Mouse (Mus musculus): ENCODE data around the gene Kcnh2.

DNA sequence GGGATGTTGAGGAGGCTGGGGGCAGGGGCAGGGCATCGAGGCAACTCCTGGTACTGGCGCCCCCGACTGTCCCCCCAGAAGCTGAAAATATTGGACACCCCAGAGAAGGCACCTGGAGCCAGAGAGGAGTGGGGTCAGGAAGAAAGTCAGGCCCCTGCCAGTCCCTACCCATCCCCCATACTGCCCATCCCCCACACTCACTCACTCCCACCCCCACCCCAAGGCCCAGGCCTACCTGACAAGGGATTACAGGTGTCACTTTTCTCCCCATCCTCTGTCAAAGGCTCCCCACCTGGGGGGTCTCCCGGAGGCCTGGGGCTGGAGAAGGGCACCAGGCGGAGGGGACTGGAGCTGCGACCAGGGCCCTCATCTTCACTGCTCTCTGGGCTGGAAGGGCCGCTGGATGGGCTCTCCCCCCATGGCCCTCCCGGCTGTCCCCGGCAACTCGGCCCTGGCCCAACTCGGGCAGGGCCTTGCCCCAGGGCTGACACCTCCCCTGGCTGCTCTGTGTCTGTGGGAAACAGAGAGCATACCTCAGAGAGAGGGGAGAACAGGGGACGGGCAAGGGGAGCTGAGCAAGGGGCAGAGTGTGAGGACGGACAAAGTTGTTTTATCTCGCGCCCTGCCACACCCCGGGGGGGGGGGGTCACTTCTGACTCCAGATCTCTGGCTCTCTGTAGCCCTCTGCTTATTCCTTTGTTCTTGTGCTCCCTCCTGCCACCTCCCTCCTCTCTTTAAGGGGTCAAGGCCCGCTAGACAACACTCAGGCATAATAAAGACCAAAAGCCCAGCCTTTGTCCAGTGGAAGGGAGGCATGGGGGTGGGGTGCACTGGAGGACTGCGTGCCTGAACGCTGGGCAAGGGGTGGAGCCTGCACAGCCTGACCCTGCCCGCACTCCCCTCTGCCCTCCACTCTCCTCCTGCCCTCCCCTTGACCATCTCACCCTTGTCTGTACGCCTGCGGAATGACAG, 29.4 kb downstream of the Kcnh2 start:
- TF ChIP-seq MYC (IDR thresholded peaks at IDR 0.05; ENCODE audit: low read depth, low read length) (no peak), CTCF (IDR thresholded peaks at IDR 0.05 in 2 of 3, conservative IDR thresholded peaks at IDR 0.05 in 1 of 3; ENCODE audit: control insufficient read depth in 1 of 3, insufficient read depth in 1 of 3, low read depth in 2 of 3, low read length in 3 of 3, poor library complexity in 1 of 3, severe bottlenecking in 1 of 3) (no peak), ZNF384 (IDR thresholded peaks at IDR 0.05; ENCODE audit: low read depth, low read length) (no peak)
